In the genomic region with DNA sequence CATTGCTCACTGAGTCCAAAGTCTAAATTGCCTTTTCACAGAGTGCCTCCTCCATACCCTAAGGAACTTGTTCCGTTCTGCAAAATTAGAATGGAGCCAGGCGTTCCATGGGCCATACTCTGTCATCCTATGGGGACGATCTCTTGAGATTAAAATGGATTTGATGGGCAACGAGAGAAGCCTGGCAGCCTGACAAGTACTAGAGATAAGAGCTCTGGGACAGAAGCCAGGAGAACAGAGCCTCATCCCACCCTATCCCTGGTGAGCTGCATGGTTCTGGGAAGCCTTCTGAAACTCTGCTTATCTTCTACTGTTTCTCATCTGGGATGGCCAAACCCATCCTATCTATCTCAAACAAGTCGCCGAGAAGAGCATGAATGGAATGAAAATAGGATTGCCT, we compare ENCODE assay signal across 12 mouse cellular contexts.
DNase-seq lines count a peak whose midpoint lies in the region.
"Had no signal": no experiment of that assay in that cellular context is flagged by ENCODE, and none has a peak within 500 bp of the region (broad histone marks: within the 10 kb centered on the region; RNA-seq: fewer than 3 reads in every experiment).

No protein-coding gene starts in this region.

- no peaks in the 10 kb centered on the region for H3K36me3 ChIP-seq in hindbrain, embryonic 10.5 days
- H3K36me3 ChIP-seq: G1E; limb, embryonic 13.5 days; neural tube, embryonic 13.5 days had no signal

- no peaks in the 10 kb centered on the region for H3K4me1 ChIP-seq in hindbrain, embryonic 10.5 days (replicated peaks)
- H3K4me1 ChIP-seq: limb, embryonic 13.5 days had no signal

- no peak overlapping the region for H3K27ac ChIP-seq in hindbrain, embryonic 10.5 days
- H3K27ac ChIP-seq: gastrocnemius, adult 2 months; limb, embryonic 13.5 days; neural tube, embryonic 13.5 days had no signal

- 86% methylated on average over 6 of the region's 6 CpGs for WGBS in hindbrain, embryonic 10.5 days

- H3K9me3 ChIP-seq in hindbrain, embryonic 10.5 days, result no peaks in the 10 kb centered on the region
- H3K9me3 ChIP-seq: limb, embryonic 13.5 days; neural tube, embryonic 13.5 days had no signal

- H3K4me3 ChIP-seq in hindbrain, embryonic 10.5 days, result no peak overlapping the region
- H3K4me3 ChIP-seq: gastrocnemius, adult 2 months; limb, embryonic 13.5 days; neural tube, embryonic 13.5 days had no signal

- H3K27me3 ChIP-seq in hindbrain, embryonic 10.5 days (ENCODE audit: insufficient read depth, poor library complexity, severe bottlenecking), result no peaks in the 10 kb centered on the region
- H3K27me3 ChIP-seq: limb, embryonic 13.5 days; neural tube, embryonic 13.5 days had no signal

- intact Hi-C loops in heart, postnatal 10 days (cut with DNase I), result no loop called here

- peak; percentile 12 to 25 for DNase-seq in cerebellum, postnatal 10 days
- DNase-seq in cerebellum, adult 9-11 months, result no peak
- peak; percentile 19 for DNase-seq in ovary, postnatal 36 days (ENCODE audit: low spot score)
- DNase-seq in ovary, postnatal 14 days (ENCODE audit: low spot score), result no peak
- peak; percentile 38 to 43 for DNase-seq in heart, postnatal 10 days
- DNase-seq in hindbrain, embryonic 10.5 days (ENCODE audit: low spot score), result no peak
- no peak for DNase-seq in T-cell, adult 2 months (ENCODE audit: low spot score)
- DNase-seq in testis, postnatal 14 days (ENCODE audit: low spot score), result no peak
- DNase-seq: gastrocnemius, adult 2 months had no signal

Comparison
In these comparisons a context has a peak if more than half of its experiments do, and no peak if none do; other contexts are left out.
1. DNase-seq: peak in cerebellum, postnatal 10 days (2 of 2), ovary, postnatal 36 days (single experiment) and heart, postnatal 10 days (2 of 2); none in cerebellum, adult 9-11 months (single experiment), ovary, postnatal 14 days (single experiment), hindbrain, embryonic 10.5 days (single experiment), T-cell, adult 2 months (single experiment) and testis, postnatal 14 days (single experiment).